Mouse (Mus musculus) megakaryocyte progenitor cell, adult 5-6 weeks (primary cell): ENCODE data around the gene Cdc42se1. TPM values are rescaled to one million over a fixed set of nuclear protein-coding genes. Genes with fewer than 3 reads are reported as not detected.

ENCODE experiments used
- ATAC-seq: replicated peaks from 2 replicates; pipeline ENCODE4 v1.8.0; 2016; ENCODE audit warnings: mild to moderate bottlenecking, moderate TSS enrichment, inconsistent platforms; ENCODE audit not compliant: poor library complexity
- total RNA-seq, 2 experiments: library from RNA; stranded (forward) in 1 of 2; stranded (reverse) in 1 of 2; fragments of 157-497, 149-512 nt in 1 of 2; fragments of 200-1000 nt in 1 of 2; gene quantifications; 2 replicates each; pipeline versions ENCODE4 v1.2.3 to v1.2.4; 2015 to 2017

Cdc42se1 gene
- total RNA-seq, 2 experiments from 2014 or later: 52.5 to 56.2 TPM

GRCm38 (mm10) chr3:95282381-95282864 lies 53.9 kb downstream of the Cdc42se1 start:
- ATAC-seq: peak; percentile 32

GRCm38 (mm10) chr3:95282865-95283588 lies 54.5 kb downstream of the Cdc42se1 start:
- ATAC-seq: peak; percentile 42

- ATAC-seq: no peak
Observed at GRCm38 (mm10) chr3:95283589-95283941, 55.0 kb downstream of the Cdc42se1 start.

- no peak for ATAC-seq
Observed at GRCm38 (mm10) chr3:95284062-95284461, 55.5 kb downstream of the Cdc42se1 start.

- no peak for ATAC-seq
Observed at GRCm38 (mm10) chr3:95284501-95285281, 56.2 kb downstream of the Cdc42se1 start.

- ATAC-seq: no peak
Observed at GRCm38 (mm10) chr3:95285390-95285789, 56.9 kb downstream of the Cdc42se1 start.

Other genes with a start within 250 kb of the Cdc42se1 start
- gene Zfp687, start 213.3 kb upstream of the Cdc42se1 start, total RNA-seq (2015): 15.8 and 21.5 TPM in 2 replicates
- gene Zfp687, start 213.3 kb upstream of the Cdc42se1 start, total RNA-seq (2017): 19.6 and 21.3 TPM in 2 replicates
- 91.5 and 116 TPM in 2 replicates for gene Psmd4, start 186.1 kb upstream of the Cdc42se1 start, total RNA-seq (2015)
- gene Psmd4, start 186.1 kb upstream of the Cdc42se1 start, total RNA-seq (2017): 233 and 245 TPM in 2 replicates
- gene Pip5k1a, start 121.8 kb upstream of the Cdc42se1 start, total RNA-seq (2015): 16.3 and 21.0 TPM in 2 replicates
- gene Pip5k1a, start 121.8 kb upstream of the Cdc42se1 start, total RNA-seq (2017): 15.5 and 21.8 TPM in 2 replicates
- gene Vps72, start 117.7 kb upstream of the Cdc42se1 start, total RNA-seq (2015): 40.4 and 47.6 TPM in 2 replicates
- 97.9 and 124 TPM in 2 replicates for gene Vps72, start 117.7 kb upstream of the Cdc42se1 start, total RNA-seq (2017)
- 1.1 and 2.6 TPM in 2 replicates for gene Tmod4, start 104.3 kb upstream of the Cdc42se1 start, total RNA-seq (2015)
- gene Tmod4, start 104.3 kb upstream of the Cdc42se1 start, total RNA-seq (2017): 2.3 and 2.5 TPM in 2 replicates
- 43.4 and 45.8 TPM in 2 replicates for gene Scnm1, start 94.7 kb upstream of the Cdc42se1 start, total RNA-seq (2015)
- gene Scnm1, start 94.7 kb upstream of the Cdc42se1 start, total RNA-seq (2017): 66.0 and 85.7 TPM in 2 replicates
- gene Lysmd1, start 94.6 kb upstream of the Cdc42se1 start, total RNA-seq (2015): 3.1 and 3.6 TPM in 2 replicates
- 3.8 and 4.3 TPM in 2 replicates for gene Lysmd1, start 94.6 kb upstream of the Cdc42se1 start, total RNA-seq (2017)
- 17.9 and 18.7 TPM in 2 replicates for gene Tnfaip8l2, start 86.4 kb upstream of the Cdc42se1 start, total RNA-seq (2015)
- 17.8 and 25.1 TPM in 2 replicates for gene Tnfaip8l2, start 86.4 kb upstream of the Cdc42se1 start, total RNA-seq (2017)
- gene Sema6c, start 68.3 kb upstream of the Cdc42se1 start, total RNA-seq (2015): 0.05 and 0.07 TPM in 2 replicates
- not detected in 2 replicates for gene Sema6c, start 68.3 kb upstream of the Cdc42se1 start, total RNA-seq (2017)
- gene Gabpb2, start 10.8 kb upstream of the Cdc42se1 start, total RNA-seq (2015): 28.5 and 29.3 TPM in 2 replicates
- gene Gabpb2, start 10.8 kb upstream of the Cdc42se1 start, total RNA-seq (2017): 43.1 and 57.7 TPM in 2 replicates
- 4.6 and 5.8 TPM in 2 replicates for gene Mllt11, start 3.4 kb downstream of the Cdc42se1 start, total RNA-seq (2015)
- 4.9 and 5.5 TPM in 2 replicates for gene Mllt11, start 3.4 kb downstream of the Cdc42se1 start, total RNA-seq (2017)
- 1.0 and 1.4 TPM in 2 replicates for gene Gm128, start 12.9 kb downstream of the Cdc42se1 start, total RNA-seq (2015)
- gene Gm128, start 12.9 kb downstream of the Cdc42se1 start, total RNA-seq (2017): 0.34 and 0.46 TPM in 2 replicates
- not detected in 2 replicates for gene Bnipl, start 22.5 kb downstream of the Cdc42se1 start, total RNA-seq (2015)
- not detected in 2 replicates for gene Bnipl, start 22.5 kb downstream of the Cdc42se1 start, total RNA-seq (2017)
- gene Mindy1, start 52.6 kb downstream of the Cdc42se1 start, total RNA-seq (2015): 30.9 and 33.2 TPM in 2 replicates
- 22.7 and 23.6 TPM in 2 replicates for gene Mindy1, start 52.6 kb downstream of the Cdc42se1 start, total RNA-seq (2017)
- 14.8 and 15.2 TPM in 2 replicates for gene Prune1, start 53.3 kb downstream of the Cdc42se1 start, total RNA-seq (2015)
- 7.8 and 11.8 TPM in 2 replicates for gene Prune1, start 53.3 kb downstream of the Cdc42se1 start, total RNA-seq (2017)
- 11.2 and 15.9 TPM in 2 replicates for gene Anxa9, start 78.4 kb downstream of the Cdc42se1 start, total RNA-seq (2015)
- gene Anxa9, start 78.4 kb downstream of the Cdc42se1 start, total RNA-seq (2017): 5.5 and 7.0 TPM in 2 replicates
- gene Cers2, start 86.1 kb downstream of the Cdc42se1 start, total RNA-seq (2015): 193 and 203 TPM in 2 replicates
- gene Cers2, start 86.1 kb downstream of the Cdc42se1 start, total RNA-seq (2017): 91.3 and 98.4 TPM in 2 replicates
- gene Setdb1, start 128.5 kb downstream of the Cdc42se1 start, total RNA-seq (2015): 37.0 and 37.8 TPM in 2 replicates
- gene Setdb1, start 128.5 kb downstream of the Cdc42se1 start, total RNA-seq (2017): 31.5 and 34.7 TPM in 2 replicates
- not detected in 2 replicates for gene 4930558C23Rik, start 174.1 kb downstream of the Cdc42se1 start, total RNA-seq (2015)
- not detected in 2 replicates for gene 4930558C23Rik, start 174.1 kb downstream of the Cdc42se1 start, total RNA-seq (2017)
- 19.3 and 23.6 TPM in 2 replicates for gene Arnt, start 205.7 kb downstream of the Cdc42se1 start, total RNA-seq (2015)
- gene Arnt, start 205.7 kb downstream of the Cdc42se1 start, total RNA-seq (2017): 14.7 and 21.4 TPM in 2 replicates